Mouse (Mus musculus): Measurements from ENCODE around the gene Uba3.

DNA sequence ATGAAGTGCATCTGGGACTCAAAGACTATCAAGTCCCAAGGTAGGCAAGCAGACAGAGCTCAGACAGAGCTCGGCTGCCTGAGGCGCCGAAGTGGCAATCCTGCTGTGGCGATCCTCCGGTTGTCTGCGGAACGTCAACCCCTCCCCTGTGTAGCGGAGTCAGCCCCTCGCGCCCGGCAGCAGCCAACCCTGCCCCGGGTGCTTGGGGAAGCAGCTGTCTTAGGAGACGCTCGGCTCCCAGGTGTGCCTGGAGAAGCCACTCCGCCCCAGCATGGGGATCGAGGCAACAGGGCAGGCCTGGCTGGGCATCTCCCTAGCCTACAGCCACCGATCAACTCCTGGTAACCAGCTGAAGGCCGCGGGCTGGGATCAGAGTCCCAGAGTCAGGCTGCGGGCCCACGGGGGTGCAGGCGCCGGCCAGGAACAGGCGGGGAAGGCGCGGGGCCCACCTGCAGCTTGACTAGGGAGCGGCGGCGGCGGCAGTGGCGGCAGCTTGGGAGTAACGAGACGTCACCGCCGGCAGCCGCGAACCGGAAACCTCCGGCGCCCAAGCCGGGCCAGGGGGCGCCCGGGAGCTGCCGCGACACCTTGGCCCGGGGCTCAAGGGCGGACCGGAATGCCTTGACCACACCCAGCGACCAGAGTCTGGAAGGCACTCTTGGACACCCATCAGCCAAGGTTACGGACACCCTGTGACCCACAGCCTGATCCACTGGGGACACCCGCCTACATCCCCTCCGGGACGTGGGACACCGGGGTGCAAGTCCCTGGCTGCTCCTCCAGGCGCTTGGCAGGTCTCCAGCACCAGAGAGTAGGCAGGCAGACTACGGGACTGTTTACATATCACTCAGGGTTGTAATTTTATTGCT, 56.8 kb downstream of the Uba3 start, which contains the start of gene Eogt:
- no peak for TF ChIP-seq CTCF (conservative IDR thresholded peaks at IDR 0.05; ENCODE audit: insufficient read depth, insufficient read length, low read depth, low read length)
- TF ChIP-seq POLR2A (IDR thresholded peaks at IDR 0.05; ENCODE audit: low read depth, low read length), result no peak
